Mouse (Mus musculus) heart, embryonic 12.5 days (tissue): ENCODE measurements around the gene Zfp423. TPM values are rescaled to one million over a fixed set of nuclear protein-coding genes. Genes with fewer than 3 reads are reported as not detected.
A peak's percentile ranks its signal among the peaks of the same experiment; 100 is the strongest.

Source experiments
- ATAC-seq: fragments of 200-750 bp; cut with Nextera tagmentation; 2 replicates; pipeline ENCODE4 v1.8.0; 2017; ENCODE audit warnings: moderate TSS enrichment, moderate library complexity; ENCODE audit not compliant: insufficient number of reproducible peaks, low FRiP score
- H3K27ac ChIP-seq: fragments of 300-500 bp; sonication (generic); 2 replicates; pipeline ENCODE4 v1.5.1; 2016; ENCODE audit warnings: mild to moderate bottlenecking, moderate library complexity; ENCODE audit not compliant: poor library complexity, severe bottlenecking
- H3K27me3 ChIP-seq: fragments of 300-500 bp; sonication (generic); replicated peaks from 2 replicates; pipeline ENCODE4 v1.6.1; 2016; ENCODE audit warnings: mild to moderate bottlenecking, moderate library complexity
- H3K36me3 ChIP-seq: fragments of 300-500 bp; sonication (generic); 2 replicates; pipeline ENCODE4 v1.6.1; 2016; ENCODE audit warnings: mild to moderate bottlenecking, moderate library complexity
- H3K4me1 ChIP-seq: fragments of 300-500 bp; sonication (generic); replicated peaks from 2 replicates; pipeline ENCODE4 v1.6.1; 2016; ENCODE audit warnings: mild to moderate bottlenecking
- H3K4me2 ChIP-seq: fragments of 300-500 bp; sonication (generic); 2 replicates; pipeline ENCODE4 v1.6.1; 2016; ENCODE audit warnings: mild to moderate bottlenecking, moderate library complexity
- H3K4me3 ChIP-seq: fragments of 300-500 bp; sonication (generic); 2 replicates; pipeline ENCODE4 v1.5.1; 2016; ENCODE audit warnings: mild to moderate bottlenecking
- H3K9ac ChIP-seq: fragments of 300-500 bp; sonication (generic); 2 replicates; pipeline ENCODE4 v1.6.1; 2016; ENCODE audit warnings: mild to moderate bottlenecking, moderate library complexity
- H3K9me3 ChIP-seq: fragments of 300-500 bp; sonication (generic); replicated peaks from 2 replicates; pipeline ENCODE4 v1.6.1; 2016; ENCODE audit warnings: mild to moderate bottlenecking, moderate library complexity
- WGBS: fragments of 180-500 bp; shearing (Covaris S2); methylation state at CpG from one replicate; pipeline ENCODE4 v1.1.7; 2016; 5-methylcytosine and 5-hydroxymethylcytosine counted together
- polyA plus RNA-seq: library from polyadenylated mRNA; unstranded; fragments of >200 nt; fragmentation: Nextera tagmentation; extraction: Ambion mirVana; gene quantifications from 2 replicates; pipeline ENCODE4 v1.2.1, GENCODE M21; 2016

The Zfp423 gene
- polyA plus RNA-seq, 1 experiment from 2014 or later: 6.3 TPM

DNA sequence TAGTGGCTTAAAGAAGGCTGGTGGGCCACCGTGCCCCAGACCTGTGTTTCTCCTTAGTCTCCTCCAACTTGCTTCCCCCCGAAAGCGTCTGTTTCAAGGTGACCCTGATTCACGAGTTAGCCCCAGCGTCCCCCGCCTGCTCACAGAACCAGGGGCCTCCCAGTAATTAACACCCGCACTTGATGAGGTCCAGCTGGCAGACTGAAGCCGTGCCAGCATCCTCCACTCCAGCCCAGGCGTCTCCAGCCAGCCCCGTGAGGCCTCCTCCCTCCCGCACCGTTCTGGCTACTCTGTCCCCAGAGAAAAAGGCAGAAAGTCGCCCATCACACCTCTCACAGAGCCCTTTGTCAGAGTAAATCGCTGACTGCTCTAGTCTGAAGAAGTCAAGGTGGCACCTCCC lies 213.3 kb downstream of the Zfp423 start:
- 0 out of 2 replicates have a peak, but pooled peaks have one; percentile 42 for ATAC-seq
- WGBS: 30% methylated on average over 14 of the region's 14 CpGs
- Histone ChIP-seq H3K27me3 (no peaks in the 10 kb centered on the region), H3K36me3 (no peaks in the 10 kb centered on the region), H3K9ac (no peak overlapping the region), H3K4me3 (no peak overlapping the region), H3K27ac (no peak overlapping the region), H3K9me3 (no peaks in the 10 kb centered on the region), H3K4me2 (no peak overlapping the region), H3K4me1 (peaks cover 28% of the 10 kb centered on the region)

DNA sequence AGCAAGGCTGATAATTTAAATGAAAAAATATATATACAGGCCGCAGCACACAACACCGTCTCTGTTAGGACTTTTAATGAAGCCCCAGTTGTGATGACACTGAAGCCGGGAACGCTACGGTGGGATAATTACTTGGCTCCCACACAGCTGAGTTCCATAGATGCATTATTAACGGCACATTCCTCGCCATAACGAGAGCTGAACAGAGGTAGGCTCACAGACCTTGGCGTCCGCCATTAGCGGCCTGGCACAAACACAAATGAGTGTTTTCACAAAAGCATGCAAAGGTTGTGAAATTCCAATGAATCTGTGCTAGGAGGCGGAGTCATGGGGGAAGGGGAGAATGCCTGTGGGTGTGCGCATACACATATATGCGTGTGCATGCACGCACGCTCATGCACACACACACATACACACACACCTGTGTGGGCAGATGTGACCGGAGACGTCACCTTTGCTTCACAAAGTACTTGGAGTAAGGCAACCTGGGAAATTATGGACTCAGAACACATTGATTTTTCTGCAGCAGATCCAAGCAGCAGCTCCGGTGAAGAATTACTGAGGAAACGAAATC lies 214.2 kb downstream of the Zfp423 start:
- 84% methylated on average over 20 of the region's 20 CpGs for WGBS
- H3K4me2 ChIP-seq: no peak overlapping the region
- no peaks in the 10 kb centered on the region for H3K36me3 ChIP-seq
- no peaks in the 10 kb centered on the region for H3K9me3 ChIP-seq
- H3K4me3 ChIP-seq: no peak overlapping the region
- no peak overlapping the region for H3K9ac ChIP-seq
- H3K4me1 ChIP-seq: peaks cover 23% of the 10 kb centered on the region
- no peaks in the 10 kb centered on the region for H3K27me3 ChIP-seq
- ATAC-seq: no peak
- no peak overlapping the region for H3K27ac ChIP-seq

DNA sequence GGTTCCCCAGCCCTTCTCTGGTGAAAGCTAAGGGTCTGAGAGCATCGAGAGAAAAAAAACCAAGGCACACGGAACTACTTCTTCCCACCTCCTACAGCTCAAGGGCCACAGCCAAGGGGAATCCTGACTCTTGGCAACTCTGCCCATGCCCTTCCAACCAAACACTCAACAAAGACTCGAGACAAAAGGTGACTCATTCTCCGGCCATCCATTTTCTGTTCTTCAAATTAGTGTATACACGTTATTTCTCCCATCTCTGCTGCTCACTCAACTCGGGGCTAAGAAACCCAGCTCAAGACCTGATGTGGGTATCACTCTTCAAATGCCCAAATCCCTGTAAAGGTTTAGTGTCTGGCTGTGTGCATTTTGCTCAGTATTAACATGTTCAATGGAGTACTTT lies 214.8 kb downstream of the Zfp423 start:
- no peak for ATAC-seq
- H3K4me1 ChIP-seq: peaks cover 23% of the 10 kb centered on the region

DNA sequence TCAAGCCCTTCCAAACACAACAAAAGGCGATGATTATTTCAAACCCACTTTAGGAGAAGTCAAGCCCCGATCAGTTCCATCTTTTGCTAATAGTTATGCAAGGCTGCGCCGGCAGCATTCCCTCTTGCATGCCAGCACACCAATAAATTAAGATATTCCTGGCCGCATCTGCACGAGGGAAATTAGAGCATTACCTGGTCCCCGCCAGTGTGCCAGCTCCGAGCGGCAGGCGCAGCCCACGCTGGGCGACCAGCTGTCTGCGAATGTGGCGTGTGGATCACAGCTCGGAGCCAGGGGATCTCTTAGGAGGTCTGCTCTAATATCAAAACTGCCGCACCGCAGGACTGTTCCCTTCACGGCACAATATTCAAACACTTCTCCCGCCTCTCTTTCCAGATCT lies 217.4 kb downstream of the Zfp423 start:
- H3K27me3 ChIP-seq: no peaks in the 10 kb centered on the region
- H3K9me3 ChIP-seq: no peaks in the 10 kb centered on the region
- no peaks in the 10 kb centered on the region for H3K36me3 ChIP-seq
- no peak overlapping the region for H3K9ac ChIP-seq
- no peak for ATAC-seq
- no peak overlapping the region for H3K4me2 ChIP-seq
- H3K4me3 ChIP-seq: no peak overlapping the region
- no peak overlapping the region for H3K27ac ChIP-seq
- 88% methylated on average over 19 of the region's 19 CpGs for WGBS
- peaks cover 12% of the 10 kb centered on the region for H3K4me1 ChIP-seq

More for the DNA sequence above, 214.8 kb downstream of the Zfp423 start:
- H3K9me3 ChIP-seq: no peaks in the 10 kb centered on the region
- H3K4me3 ChIP-seq: no peak overlapping the region
- no peak overlapping the region for H3K9ac ChIP-seq
- H3K4me2 ChIP-seq: no peak overlapping the region
- H3K27ac ChIP-seq: no peak overlapping the region
- no peaks in the 10 kb centered on the region for H3K36me3 ChIP-seq
- no peaks in the 10 kb centered on the region for H3K27me3 ChIP-seq
- 77% methylated on average over 6 of the region's 6 CpGs for WGBS

DNA sequence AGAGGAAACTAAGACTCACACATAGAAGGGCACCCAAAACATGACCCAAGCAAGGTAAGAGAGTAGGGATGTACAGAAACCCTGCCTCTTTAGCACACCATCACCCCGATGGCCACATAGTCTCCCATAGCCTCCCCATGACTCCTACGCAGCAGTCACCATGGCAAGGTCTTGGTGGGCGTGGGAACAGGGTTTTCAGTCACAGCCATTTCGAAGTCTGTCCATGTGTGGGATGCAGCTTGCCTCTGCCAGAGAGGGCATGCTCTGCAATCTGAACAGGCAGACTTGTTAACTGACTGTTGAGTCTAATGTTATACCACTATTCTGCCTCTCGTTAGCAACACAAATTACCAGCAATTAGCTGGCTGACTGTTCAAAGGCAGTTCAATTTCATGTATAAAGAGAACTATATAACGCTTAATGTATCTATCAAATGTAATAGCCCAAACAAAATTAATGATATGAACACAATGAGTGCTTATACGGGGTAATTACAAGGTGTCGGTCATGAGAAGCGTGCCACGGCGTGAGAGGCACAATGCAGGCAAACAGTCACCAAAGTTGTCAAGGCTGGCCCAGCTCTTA lies 218.4 kb downstream of the Zfp423 start:
- no peaks in the 10 kb centered on the region for H3K9me3 ChIP-seq
- H3K36me3 ChIP-seq: no peaks in the 10 kb centered on the region
- peaks cover 10% of the 10 kb centered on the region for H3K4me1 ChIP-seq
- no peak overlapping the region for H3K27ac ChIP-seq
- WGBS: 88% methylated on average over 11 of the region's 11 CpGs
- no peak overlapping the region for H3K9ac ChIP-seq
- no peak overlapping the region for H3K4me3 ChIP-seq
- ATAC-seq: no peak
- no peaks in the 10 kb centered on the region for H3K27me3 ChIP-seq
- no peak overlapping the region for H3K4me2 ChIP-seq

DNA sequence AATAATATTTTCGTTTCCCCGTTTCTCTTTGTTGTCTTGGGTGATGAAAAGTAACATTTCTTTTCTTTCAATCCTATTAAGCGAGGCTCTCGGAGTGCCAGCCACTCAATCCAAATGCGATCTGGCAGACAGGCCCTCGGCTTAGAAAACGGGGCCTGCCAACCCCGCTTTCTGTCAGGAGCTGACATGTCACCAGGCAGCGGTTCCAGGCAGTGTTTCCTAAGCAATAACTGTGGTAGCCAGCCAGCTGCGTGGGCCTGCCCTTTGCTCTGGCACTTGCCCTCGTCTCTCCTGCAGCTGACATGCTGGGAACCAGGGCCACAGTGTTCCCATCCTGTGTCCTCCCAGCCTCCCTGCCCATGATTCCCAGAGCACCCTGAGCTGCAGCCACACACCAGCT lies 221.5 kb downstream of the Zfp423 start:
- Histone ChIP-seq H3K9ac (no peak overlapping the region), H3K27me3 (no peaks in the 10 kb centered on the region), H3K4me2 (no peak overlapping the region), H3K27ac (no peak overlapping the region), H3K9me3 (no peaks in the 10 kb centered on the region), H3K4me3 (no peak overlapping the region), H3K36me3 (no peaks in the 10 kb centered on the region), H3K4me1 (peaks cover 25% of the 10 kb centered on the region)
- no peak for ATAC-seq
- WGBS: 71% methylated on average over 11 of the region's 11 CpGs

DNA sequence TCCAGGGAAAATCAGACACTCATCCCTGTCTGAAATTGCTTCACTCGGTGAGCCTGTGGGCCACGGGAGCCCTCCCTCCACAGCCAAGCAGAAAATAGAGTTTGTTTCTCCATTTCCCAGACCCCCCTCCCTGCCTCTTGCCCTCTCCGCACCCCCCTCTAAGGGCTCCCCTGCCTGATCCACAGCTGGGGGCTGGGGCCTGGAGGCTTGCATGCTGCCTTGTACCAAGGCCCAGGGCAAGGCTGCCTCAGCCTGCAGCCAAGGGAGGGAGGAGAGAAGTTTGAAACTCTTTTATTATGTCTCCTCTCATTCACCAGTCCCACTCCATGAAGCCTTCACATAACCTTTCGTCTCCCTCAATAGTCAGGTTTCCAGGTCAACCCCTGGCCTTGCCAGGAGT lies 224.5 kb downstream of the Zfp423 start:
- peaks cover 25% of the 10 kb centered on the region for H3K4me1 ChIP-seq
- H3K9me3 ChIP-seq: no peaks in the 10 kb centered on the region
- no peak overlapping the region for H3K4me2 ChIP-seq
- no peak overlapping the region for H3K9ac ChIP-seq
- ATAC-seq: no peak
- H3K4me3 ChIP-seq: no peak overlapping the region
- no peaks in the 10 kb centered on the region for H3K27me3 ChIP-seq
- WGBS: 43% methylated on average over 4 of the region's 4 CpGs
- no peaks in the 10 kb centered on the region for H3K36me3 ChIP-seq
- peak overlapping the region; percentile 51; the same call in 1 of the 2 replicates for H3K27ac ChIP-seq

DNA sequence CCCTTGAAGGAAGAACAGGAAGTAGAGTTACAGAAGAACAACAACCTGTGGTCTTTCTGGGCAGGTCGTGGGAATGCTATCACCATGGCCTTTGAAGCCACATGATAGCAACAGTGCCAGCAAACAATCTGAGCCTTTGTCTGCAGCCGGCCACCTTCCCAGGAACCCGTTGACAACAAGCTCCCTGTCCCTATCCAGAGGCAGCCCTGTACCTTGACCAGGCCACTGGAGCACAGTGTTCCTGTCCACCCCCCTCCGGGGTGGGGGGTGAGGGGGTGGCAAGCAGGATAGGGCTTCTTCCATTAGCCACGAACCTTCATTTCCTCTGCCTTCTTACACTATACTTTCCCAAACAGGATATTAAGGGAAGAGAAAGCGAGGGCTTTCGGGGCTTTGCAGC lies 224.9 kb downstream of the Zfp423 start:
- no peaks in the 10 kb centered on the region for H3K36me3 ChIP-seq
- no peak overlapping the region for H3K4me2 ChIP-seq
- H3K4me3 ChIP-seq: no peak overlapping the region
- H3K27ac ChIP-seq: peak overlapping the region; percentile 51; the same call in 1 of the 2 replicates
- no peaks in the 10 kb centered on the region for H3K9me3 ChIP-seq
- WGBS: 34% methylated on average over 7 of the region's 7 CpGs
- peak; percentile 59; the same call in 1 of the 2 replicates for ATAC-seq
- H3K9ac ChIP-seq: no peak overlapping the region
- peaks cover 25% of the 10 kb centered on the region for H3K4me1 ChIP-seq
- H3K27me3 ChIP-seq: no peaks in the 10 kb centered on the region

DNA sequence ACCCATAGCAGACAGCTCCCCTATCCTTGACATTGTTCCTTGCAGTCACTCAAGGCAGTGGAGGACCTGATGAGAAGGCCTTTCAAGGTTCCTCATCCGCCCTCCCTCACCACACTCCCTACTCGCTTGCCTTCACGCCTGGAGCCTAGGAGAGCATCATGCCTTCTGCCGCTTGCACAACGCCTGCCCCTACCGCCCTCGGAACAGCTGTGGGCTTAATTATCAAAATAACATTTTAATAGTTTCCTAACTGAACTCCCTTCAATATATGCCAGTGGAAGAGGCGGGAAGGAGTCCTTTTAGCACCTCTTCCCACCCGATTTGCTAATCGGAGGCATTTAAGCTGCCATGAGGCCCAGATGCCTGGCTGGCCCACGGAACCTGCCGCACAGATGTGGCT lies 228.3 kb downstream of the Zfp423 start:
- Histone ChIP-seq H3K4me1 (peaks cover 37% of the 10 kb centered on the region), H3K27me3 (no peaks in the 10 kb centered on the region), H3K4me2 (no peak overlapping the region), H3K4me3 (no peak overlapping the region), H3K36me3 (no peaks in the 10 kb centered on the region), H3K27ac (no peak overlapping the region), H3K9ac (no peak overlapping the region), H3K9me3 (no peaks in the 10 kb centered on the region)
- no peak for ATAC-seq
- 89% methylated on average over 12 of the region's 12 CpGs for WGBS

DNA sequence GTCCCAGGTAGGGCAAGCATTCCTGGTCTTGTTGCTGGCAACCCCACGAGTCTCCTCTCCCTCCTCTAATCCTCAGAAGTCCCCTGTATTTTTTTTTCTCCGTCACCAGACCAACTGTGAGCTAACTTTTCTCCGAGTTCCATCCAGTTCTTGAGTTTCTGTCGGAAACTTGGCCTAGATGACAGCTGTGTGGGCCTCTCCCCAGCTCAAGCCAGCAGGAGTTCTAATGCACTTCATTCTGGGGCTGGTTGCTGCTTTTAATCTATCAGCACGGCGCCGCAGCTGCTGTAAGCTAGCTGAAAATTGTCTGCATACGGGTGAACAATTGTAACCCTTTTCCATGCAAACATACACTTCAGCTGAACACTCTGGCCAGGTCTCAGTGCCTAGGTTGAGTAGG lies 236.4 kb downstream of the Zfp423 start:
- Histone ChIP-seq H3K9ac (no peak overlapping the region), H3K27ac (no peak overlapping the region)
- no peak for ATAC-seq

DNA sequence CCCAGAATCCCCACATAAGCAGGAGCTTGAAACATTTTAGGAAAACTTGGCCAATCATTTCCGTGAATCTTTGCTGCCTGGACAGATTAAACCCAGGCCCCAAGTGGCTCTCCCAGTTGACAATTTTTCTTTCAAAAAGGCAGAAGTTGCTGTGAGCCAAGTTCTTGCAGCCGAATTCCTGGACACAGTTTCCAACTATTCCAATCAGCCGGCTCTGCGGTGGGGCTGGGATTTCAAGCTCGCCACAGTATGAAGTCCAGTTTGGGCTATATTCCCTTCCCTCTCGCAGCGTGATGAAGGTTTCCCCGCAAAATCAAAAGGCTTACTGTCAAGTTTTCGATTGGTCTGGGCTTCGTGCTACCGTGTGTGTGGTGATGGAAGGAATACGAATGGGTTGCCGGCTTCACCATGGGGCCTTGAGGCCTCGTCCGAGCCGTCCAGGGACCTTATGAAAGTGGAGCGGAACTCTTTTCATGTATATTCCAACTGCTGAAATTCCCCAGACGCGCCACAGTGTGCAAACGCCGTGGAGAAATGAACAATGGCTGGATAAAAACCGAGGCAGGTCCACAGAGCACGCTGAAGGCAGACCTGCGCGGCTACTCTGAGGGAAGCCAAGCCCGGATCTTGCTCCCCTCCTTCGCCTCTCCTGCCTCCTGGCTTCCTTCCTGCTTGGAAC lies 240.1 kb downstream of the Zfp423 start:
- peaks cover 20% of the 10 kb centered on the region for H3K4me1 ChIP-seq
- no peak overlapping the region for H3K27ac ChIP-seq
- WGBS: 71% methylated on average over 27 of the region's 27 CpGs

More for the DNA sequence above, 236.4 kb downstream of the Zfp423 start:
- Histone ChIP-seq H3K4me3 (no peak overlapping the region), H3K27me3 (no peaks in the 10 kb centered on the region), H3K9me3 (no peaks in the 10 kb centered on the region), H3K4me1 (peaks cover 16% of the 10 kb centered on the region), H3K36me3 (no peaks in the 10 kb centered on the region), H3K4me2 (no peak overlapping the region)
- WGBS: 60% methylated on average over 8 of the region's 8 CpGs

More for the DNA sequence above, 240.1 kb downstream of the Zfp423 start:
- Histone ChIP-seq H3K9me3 (no peaks in the 10 kb centered on the region), H3K9ac (no peak overlapping the region), H3K36me3 (no peaks in the 10 kb centered on the region), H3K27me3 (no peaks in the 10 kb centered on the region), H3K4me3 (no peak overlapping the region), H3K4me2 (no peak overlapping the region)
- no peak for ATAC-seq
